Mouse (Mus musculus) kidney, postnatal 0 days (tissue): ENCODE measurements at regions not wholly inside any gene's neighbourhood (a gene's known extent, or its start where the extent isn't known, plus 50 kb on each side); places are given as distances from the start of the nearest gene placed in this dataset.

Experiments used
- ATAC-seq: fragments of 200-750 bp; cut with Nextera tagmentation; replicated peaks from 2 replicates; pipeline ENCODE4 v1.8.0; 2017; ENCODE audit warnings: low read depth, moderate number of reproducible peaks, moderate TSS enrichment, moderate library complexity; ENCODE audit not compliant: low FRiP score
- DNase-seq: peaks from one replicate; pipeline ENCODE4 v3.0.0-alpha.2; 2016; ENCODE audit warnings: low spot score
- H3K27ac ChIP-seq: fragments of 300-500 bp; sonication (generic); 2 replicates; pipeline ENCODE4 v1.5.1; 2014; ENCODE audit warnings: mild to moderate bottlenecking
- H3K27me3 ChIP-seq: fragments of 300-500 bp; sonication (generic); 2 replicates; pipeline ENCODE4 v1.6.1; 2014; ENCODE audit warnings: low read length, mixed read lengths; ENCODE audit not compliant: insufficient read depth
- H3K36me3 ChIP-seq: fragments of 300-500 bp; sonication (generic); 2 replicates; pipeline ENCODE4 v1.6.1; 2014; ENCODE audit warnings: low read length, mixed read lengths; ENCODE audit not compliant: insufficient read depth
- H3K4me1 ChIP-seq: fragments of 300-500 bp; sonication (generic); replicated peaks from 2 replicates; pipeline ENCODE4 v1.6.1; 2014; ENCODE audit warnings: antibody characterized with exemption, low read length, mixed read lengths; ENCODE audit not compliant: insufficient read depth
- H3K4me2 ChIP-seq: fragments of 300-500 bp; sonication (generic); 2 replicates; pipeline ENCODE4 v1.6.1; 2014; ENCODE audit warnings: mild to moderate bottlenecking, low read length, moderate library complexity, mixed read lengths
- H3K4me3 ChIP-seq: fragments of 300-500 bp; sonication (generic); replicated peaks from 2 replicates; pipeline ENCODE4 v1.5.1; 2014; ENCODE audit warnings: low read depth, low read length
- H3K9ac ChIP-seq: fragments of 300-500 bp; sonication (generic); 2 replicates; pipeline ENCODE4 v1.6.1; 2014; ENCODE audit warnings: low read depth, low read length
- H3K9me3 ChIP-seq: fragments of 300-500 bp; sonication (generic); replicated peaks from 2 replicates; pipeline ENCODE4 v1.6.1; 2016; ENCODE audit warnings: low read length, inconsistent platforms, mixed read lengths
- CTCF ChIP-seq: IDR thresholded peaks from 2 replicates; pipeline ENCODE4 v1.5.1; 2016; ENCODE audit warnings: antibody characterized with exemption, low read depth, mild to moderate bottlenecking, moderate library complexity
- WGBS: fragments of 180-500 bp; shearing (Covaris S2); extraction: QIAGEN DNeasy Blood & Tissue Kit; methylation state at CpG from one replicate; pipeline ENCODE4 v1.1.7; 2014; 5-methylcytosine and 5-hydroxymethylcytosine counted together

DNA sequence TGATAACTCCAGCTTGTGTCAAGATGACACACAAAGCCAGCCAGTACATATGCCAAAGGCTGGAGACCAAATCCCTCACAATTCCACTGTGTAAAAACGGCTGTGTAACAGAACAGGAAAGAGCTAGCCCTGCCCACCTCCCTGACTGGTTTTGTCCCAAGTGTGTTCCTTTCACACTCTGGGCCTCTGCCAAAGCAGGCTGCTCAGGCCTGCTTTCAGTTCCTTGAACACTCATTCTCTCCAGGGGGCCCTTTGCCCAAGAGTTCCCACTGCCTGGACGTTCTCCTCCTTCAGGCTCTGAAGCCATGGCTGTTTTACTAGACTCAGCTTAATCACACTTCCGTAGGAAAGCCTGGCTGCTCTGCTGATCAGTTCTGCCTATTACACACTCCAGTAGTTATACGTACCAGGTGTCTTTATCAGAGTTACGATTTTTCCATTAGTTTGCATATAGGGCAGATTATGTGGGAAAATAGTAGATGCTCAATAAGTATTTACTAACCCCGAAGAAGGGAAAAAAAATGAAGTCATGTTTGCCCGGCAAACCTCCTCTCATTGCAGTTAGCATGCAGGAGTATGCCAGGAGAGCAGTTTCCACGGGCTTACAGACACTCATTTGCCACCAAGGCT lies 144.5 kb upstream of the Smim15 start:
- no peaks in the 10 kb centered on the region for H3K9me3 ChIP-seq
- ATAC-seq (no peak), DNase-seq (peak; percentile 49)
- H3K27ac ChIP-seq = 0 out of 2 replicates have a peak overlapping the region, but pooled peaks have one; percentile 42
- H3K27me3 ChIP-seq = no peaks in the 10 kb centered on the region
- H3K36me3 ChIP-seq = no peaks in the 10 kb centered on the region
- no peak overlapping the region for H3K4me3 ChIP-seq
- TF ChIP-seq CTCF = no peak
- no peak overlapping the region for H3K9ac ChIP-seq
- no peak overlapping the region for H3K4me2 ChIP-seq
- peaks cover 3% of the 10 kb centered on the region; the same call in 1 of the 2 replicates for H3K4me1 ChIP-seq
- 41% methylated on average over 8 of the region's 8 CpGs for WGBS

- peaks cover 3% of the 10 kb centered on the region; the same call in 1 of the 2 replicates for H3K4me1 ChIP-seq
- ATAC-seq = no peak
These were observed 146.6 kb upstream of the Smim15 start for GRCm38 (mm10) chr13:107897646-107898045.

GRCm38 (mm10) chr13:107897184-107897583 lies 147.1 kb upstream of the Smim15 start:
- H3K27ac ChIP-seq = no peak overlapping the region

More at GRCm38 (mm10) chr13:107897646-107898045, 146.6 kb upstream of the Smim15 start:
- no peaks in the 10 kb centered on the region for H3K27me3 ChIP-seq
- no peak overlapping the region for H3K27ac ChIP-seq
- H3K9me3 ChIP-seq = no peaks in the 10 kb centered on the region
- WGBS = 55% methylated on average over 1 of the region's 1 CpGs
- H3K36me3 ChIP-seq = no peaks in the 10 kb centered on the region
- no peak overlapping the region for H3K9ac ChIP-seq
- TF ChIP-seq CTCF = no peak
- H3K4me3 ChIP-seq = no peak overlapping the region
- no peak for DNase-seq
- no peak overlapping the region for H3K4me2 ChIP-seq

GRCm38 (mm10) chr13:107893581-107894183 lies 150.6 kb upstream of the Smim15 start:
- no peak for TF ChIP-seq CTCF
- Histone ChIP-seq H3K9me3 (no peaks in the 10 kb centered on the region), H3K27ac (no peak overlapping the region), H3K4me2 (no peak overlapping the region), H3K36me3 (no peaks in the 10 kb centered on the region), H3K4me3 (no peak overlapping the region), H3K9ac (no peak overlapping the region), H3K27me3 (no peaks in the 10 kb centered on the region), H3K4me1 (no peaks in the 10 kb centered on the region)
- no peak for ATAC-seq
- DNase-seq = no peak
- WGBS = 88% methylated on average over 8 of the region's 8 CpGs

More at GRCm38 (mm10) chr13:107897184-107897583, 147.1 kb upstream of the Smim15 start:
- WGBS = 63% methylated on average over 3 of the region's 3 CpGs
- H3K9ac ChIP-seq = no peak overlapping the region
- H3K4me1 ChIP-seq = peaks cover 3% of the 10 kb centered on the region; the same call in 1 of the 2 replicates
- no peaks in the 10 kb centered on the region for H3K36me3 ChIP-seq
- ATAC-seq (no peak), DNase-seq (no peak)
- no peak overlapping the region for H3K4me2 ChIP-seq
- H3K4me3 ChIP-seq = no peak overlapping the region
- TF ChIP-seq CTCF = no peak
- H3K9me3 ChIP-seq = no peaks in the 10 kb centered on the region
- no peaks in the 10 kb centered on the region for H3K27me3 ChIP-seq

- TF ChIP-seq CTCF = no peak
- Histone ChIP-seq H3K9ac (no peak overlapping the region), H3K36me3 (no peaks in the 10 kb centered on the region), H3K4me2 (no peak overlapping the region), H3K4me3 (no peak overlapping the region), H3K9me3 (no peaks in the 10 kb centered on the region), H3K27me3 (no peaks in the 10 kb centered on the region), H3K27ac (no peak overlapping the region), H3K4me1 (no peaks in the 10 kb centered on the region)
- 89% methylated on average over 4 of the region's 4 CpGs for WGBS
- no peak for DNase-seq
- ATAC-seq = no peak
These were observed 151.2 kb upstream of the Smim15 start for GRCm38 (mm10) chr13:107893081-107893480.

DNA sequence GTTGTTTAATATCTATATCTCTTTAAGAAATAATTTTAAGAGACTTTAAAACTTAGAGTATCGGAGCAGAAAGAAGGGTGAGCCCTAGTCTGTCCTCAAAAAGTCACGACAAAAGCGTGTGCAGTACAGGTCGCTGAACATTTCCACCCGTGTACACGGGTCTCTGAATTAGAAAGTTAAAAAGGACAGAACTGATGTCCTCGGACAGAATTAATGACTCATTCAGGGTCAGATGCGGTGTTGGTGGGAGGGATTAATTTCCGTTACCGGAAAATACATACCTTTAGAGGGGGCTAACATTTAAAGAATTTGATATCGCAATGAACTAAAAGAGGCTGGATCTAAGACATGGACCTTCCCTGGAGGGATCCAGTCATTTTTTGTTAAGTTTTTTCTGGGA lies 152.3 kb upstream of the Smim15 start:
- DNase-seq (no peak), ATAC-seq (no peak)
- Histone ChIP-seq H3K9me3 (no peaks in the 10 kb centered on the region), H3K9ac (no peak overlapping the region; the same call in 1 of the 2 replicates), H3K27ac (peak overlapping the region; percentile 99), H3K4me1 (no peaks in the 10 kb centered on the region), H3K27me3 (no peaks in the 10 kb centered on the region), H3K4me2 (peak overlapping the region; percentile 85), H3K36me3 (no peaks in the 10 kb centered on the region), H3K4me3 (peak overlapping the region; percentile 99)
- no peak for TF ChIP-seq CTCF
- 3% methylated on average over 11 of the region's 11 CpGs for WGBS
